Mouse (Mus musculus): ENCODE data around the gene Zcchc12. TPM values are rescaled to one million over a fixed set of nuclear protein-coding genes. Genes with fewer than 3 reads are reported as not detected.

The Zcchc12 gene
- not detected in 2 replicates for polyA plus RNA-seq (2012; ENCODE audit: low replicate concordance)

DNA sequence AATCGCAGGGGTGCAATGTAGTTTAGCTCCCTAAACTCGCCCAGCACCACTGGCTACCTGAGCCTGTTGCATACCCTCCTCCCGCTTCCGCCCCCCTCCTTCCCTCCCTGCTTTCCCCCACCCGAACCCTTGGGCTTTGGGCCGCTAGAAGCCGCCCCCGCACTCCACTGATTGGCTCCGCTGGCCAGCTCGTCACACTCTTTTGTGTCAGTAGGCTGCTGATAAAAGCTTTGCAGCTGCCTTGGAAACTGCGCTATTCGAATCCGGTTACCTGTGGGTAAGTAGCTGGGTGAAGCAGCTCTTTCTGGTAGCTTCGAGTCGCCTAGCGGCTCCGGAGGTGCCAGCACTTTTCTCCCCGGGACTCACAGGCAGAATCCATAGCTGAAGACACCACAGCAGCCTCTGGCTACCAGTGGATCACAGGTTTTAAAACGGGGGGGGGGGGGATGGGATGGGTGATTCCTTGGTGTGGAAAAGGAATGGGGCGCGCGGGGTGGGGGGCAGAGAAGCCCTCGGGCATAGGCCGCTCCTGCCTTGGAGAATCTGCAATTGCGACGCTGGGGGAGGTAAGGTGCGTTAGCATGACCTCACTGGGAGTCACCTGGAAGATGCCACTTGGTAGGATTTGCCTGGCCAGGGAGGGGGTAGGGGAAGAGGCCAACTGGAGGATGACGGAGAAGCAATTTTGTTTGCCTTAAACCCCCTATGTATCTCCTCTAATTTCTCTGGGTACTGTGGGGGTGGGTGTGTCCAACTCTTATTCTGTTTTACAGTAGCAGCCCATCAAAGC, at the start of gene Zcchc12:
Zcchc12 (plus strand) TSS at position 169 of the 790 bp plus-strand sequence.

Other genes with a start within 250 kb of the Zcchc12 start
- gene Il13ra1, start 83.8 kb upstream of the Zcchc12 start, polyA plus RNA-seq (2012; ENCODE audit: low replicate concordance), result 0.21 and 0.34 TPM in 2 replicates
- gene Lonrf3, start 132.4 kb downstream of the Zcchc12 start, polyA plus RNA-seq (2012; ENCODE audit: low replicate concordance), result 0.17 and 0.34 TPM in 2 replicates
- gene Gm6268, start 205.4 kb downstream of the Zcchc12 start, polyA plus RNA-seq (2012; ENCODE audit: low replicate concordance), result not detected in 2 replicates